Mouse (Mus musculus) MEL (cell line): Measurements from ENCODE around the gene Ext2. TPM values are rescaled to one million over a fixed set of nuclear protein-coding genes. Genes with fewer than 3 reads are reported as not detected.

ENCODE experiments used
- DNase-seq: peaks from one replicate; pipeline ENCODE4 v3.0.0; 2011; ENCODE audit warnings: low read depth, low spot score
- H3K27ac ChIP-seq: 2 replicates; pipeline ENCODE4 v1.5.1; 2012; ENCODE audit warnings: low read depth, mild to moderate bottlenecking, control low read depth, low read length, moderate library complexity; ENCODE audit not compliant: control insufficient read depth
- H3K27me3 ChIP-seq, 2 experiments: fragments of 150-350 bp in 1 of 2; sonication (generic) in 1 of 2; 2 replicates each; pipeline ENCODE4 v1.6.1; 2012; ENCODE audit warnings: low read length in 2 of 2, mild to moderate bottlenecking in 2 of 2, improper control_type of control experiment in 1 of 2, moderate library complexity in 1 of 2; ENCODE audit not compliant: insufficient read depth in 2 of 2, control insufficient read depth in 1 of 2
- H3K36me3 ChIP-seq, 2 experiments: 2 replicates each; pipeline ENCODE4 v1.6.1; 2012 to 2014; ENCODE audit warnings: low read length in 2 of 2, improper control_type of control experiment in 1 of 2, inconsistent platforms in 1 of 2, mild to moderate bottlenecking in 1 of 2; ENCODE audit not compliant: insufficient read depth in 2 of 2, control insufficient read depth in 1 of 2
- H3K4me1 ChIP-seq, 2 experiments: fragments of 150-350 bp in 1 of 2; sonication (generic) in 1 of 2; 2 replicates each; pipeline ENCODE4 v1.6.1; 2012; ENCODE audit warnings: low read length in 2 of 2, improper control_type of control experiment in 1 of 2, mild to moderate bottlenecking in 1 of 2; ENCODE audit not compliant: insufficient read depth in 2 of 2, control insufficient read depth in 1 of 2
- H3K4me3 ChIP-seq, 2 experiments: fragments of 150-350 bp in 1 of 2; sonication (generic) in 1 of 2; 2 replicates each; pipeline ENCODE4 v1.5.1; 2012; ENCODE audit warnings: low read depth in 2 of 2, low read length in 2 of 2, mild to moderate bottlenecking in 2 of 2, moderate library complexity in 2 of 2, control low read depth in 1 of 2, improper control_type of control experiment in 1 of 2; ENCODE audit not compliant: control insufficient read depth in 1 of 2, insufficient read depth in 1 of 2
- H3K79me2 ChIP-seq: 2 replicates; pipeline ENCODE4 v1.6.1; 2012; ENCODE audit warnings: mild to moderate bottlenecking, low read length, moderate library complexity; ENCODE audit not compliant: control insufficient read depth, poor library complexity, insufficient read depth
- H3K9ac ChIP-seq: 2 replicates; pipeline ENCODE4 v1.6.1; 2012; ENCODE audit warnings: low read depth, mild to moderate bottlenecking, control low read depth, low read length, moderate library complexity; ENCODE audit not compliant: control insufficient read depth, poor library complexity, severe bottlenecking
- H3K9me3 ChIP-seq: fragments of 150-350 bp; sonication (generic); replicated peaks from 2 replicates; pipeline ENCODE4 v1.6.1; 2012; ENCODE audit warnings: mild to moderate bottlenecking, low read length, improper control_type of control experiment, moderate library complexity; ENCODE audit not compliant: insufficient read depth
- CHD2 ChIP-seq: IDR thresholded peaks from 2 replicates; pipeline ENCODE4 v1.6.1; 2011; ENCODE audit warnings: low read length, improper control_type of control experiment
- EP300 ChIP-seq, 2 experiments: IDR thresholded peaks; 2 replicates each; pipeline ENCODE4 v1.6.1; 2011; ENCODE audit warnings: improper control_type of control experiment in 2 of 2, low read length in 2 of 2, low read depth in 1 of 2, mild to moderate bottlenecking in 1 of 2
- ETS1 ChIP-seq: IDR thresholded peaks from 2 replicates; pipeline ENCODE4 v1.6.1; 2012; ENCODE audit warnings: low read depth, mild to moderate bottlenecking, inconsistent platforms, low read length, improper control_type of control experiment, moderate library complexity
- GABPA ChIP-seq: IDR thresholded peaks from 2 replicates; pipeline ENCODE4 v1.6.1; 2012; ENCODE audit warnings: low read depth, mild to moderate bottlenecking, inconsistent platforms, low read length, improper control_type of control experiment, moderate library complexity
- GATA1 ChIP-seq: IDR thresholded peaks from 2 replicates; pipeline ENCODE4 v1.6.1; 2011; ENCODE audit warnings: low read depth, low read length, improper control_type of control experiment
- KAT2A ChIP-seq: conservative IDR thresholded peaks from 2 replicates; pipeline ENCODE4 v1.6.1; 2012; ENCODE audit warnings: low read depth, low read length, improper control_type of control experiment, inconsistent platforms
- MAX ChIP-seq: IDR thresholded peaks from 2 replicates; pipeline ENCODE4 v1.6.1; 2011; ENCODE audit warnings: low read length, improper control_type of control experiment
- MEF2A ChIP-seq: IDR thresholded peaks from 2 replicates; pipeline ENCODE4 v1.6.1; 2014; ENCODE audit warnings: low read depth, mild to moderate bottlenecking, inconsistent platforms, low read length, improper control_type of control experiment; ENCODE audit not compliant: poor library complexity, insufficient replicate concordance, severe bottlenecking; ENCODE audit errors: extremely low read depth
- MXI1 ChIP-seq: IDR thresholded peaks from 2 replicates; pipeline ENCODE4 v1.6.1; 2011; ENCODE audit warnings: mild to moderate bottlenecking, low read depth, low read length, improper control_type of control experiment
- NELFE ChIP-seq: IDR thresholded peaks from 2 replicates; pipeline ENCODE4 v1.6.1; 2011; ENCODE audit warnings: low read depth, low read length, improper control_type of control experiment
- NRF1 ChIP-seq: IDR thresholded peaks from 2 replicates; pipeline ENCODE4 v1.6.1; 2014; ENCODE audit warnings: low read depth, mild to moderate bottlenecking, inconsistent platforms, low read length, improper control_type of control experiment, moderate library complexity; ENCODE audit not compliant: poor library complexity, insufficient read depth, severe bottlenecking
- POLR2A ChIP-seq, 2 experiments: IDR thresholded peaks; 2 replicates each; pipeline ENCODE4 v1.6.1; 2011 to 2012; ENCODE audit warnings: low read length in 2 of 2, mild to moderate bottlenecking in 2 of 2, control low read depth in 1 of 2, improper control_type of control experiment in 1 of 2, low read depth in 1 of 2, moderate library complexity in 1 of 2; ENCODE audit not compliant: control insufficient read depth in 1 of 2, insufficient read depth in 1 of 2, poor library complexity in 1 of 2
- POLR2AphosphoS2 ChIP-seq: IDR thresholded peaks from 2 replicates; pipeline ENCODE4 v1.6.1; 2011; ENCODE audit warnings: low read length, improper control_type of control experiment
- SIN3A ChIP-seq: IDR thresholded peaks from 2 replicates; pipeline ENCODE4 v1.6.1; 2012; ENCODE audit warnings: low read length, improper control_type of control experiment, inconsistent platforms
- TAL1 ChIP-seq: IDR thresholded peaks from 2 replicates; pipeline ENCODE4 v1.6.1; 2012; ENCODE audit warnings: mild to moderate bottlenecking, inconsistent platforms, low read length, moderate library complexity, mixed read lengths
- TCF12 ChIP-seq: IDR thresholded peaks from 2 replicates; pipeline ENCODE4 v1.6.1; 2014; ENCODE audit warnings: low read depth, mild to moderate bottlenecking, inconsistent platforms, low read length, improper control_type of control experiment, moderate library complexity
- UBTF ChIP-seq: IDR thresholded peaks from 2 replicates; pipeline ENCODE4 v1.6.1; 2012; ENCODE audit warnings: low read depth, mild to moderate bottlenecking, inconsistent platforms, low read length, improper control_type of control experiment, moderate library complexity, borderline replicate concordance; ENCODE audit not compliant: insufficient read depth
- USF1 ChIP-seq: IDR thresholded peaks from 2 replicates; pipeline ENCODE4 v1.6.1; 2014; ENCODE audit warnings: low read depth, mild to moderate bottlenecking, inconsistent platforms, low read length, improper control_type of control experiment, moderate library complexity
- USF2 ChIP-seq, 2 experiments: IDR thresholded peaks; 2 replicates each; pipeline ENCODE4 v1.6.1; 2011 to 2012; ENCODE audit warnings: improper control_type of control experiment in 2 of 2, low read length in 2 of 2, borderline replicate concordance in 1 of 2, inconsistent platforms in 1 of 2, low read depth in 1 of 2, mild to moderate bottlenecking in 1 of 2; ENCODE audit not compliant: insufficient read depth in 1 of 2
- ZKSCAN1 ChIP-seq: IDR thresholded peaks from 2 replicates; pipeline ENCODE4 v1.6.1; 2012; ENCODE audit warnings: low read depth, mild to moderate bottlenecking, inconsistent platforms, low read length, improper control_type of control experiment, moderate library complexity
- ZNF384 ChIP-seq: IDR thresholded peaks from 2 replicates; pipeline ENCODE4 v1.6.1; 2012; ENCODE audit warnings: low read depth, mild to moderate bottlenecking, inconsistent platforms, low read length, improper control_type of control experiment
- polyA plus RNA-seq, 2 experiments: library from polyadenylated mRNA; stranded (reverse) in 1 of 2; unstranded in 1 of 2; fragments of >175 nt in 1 of 2; fragments of >200 nt in 1 of 2; gene quantifications; 2 replicates each; pipeline versions ENCODE4 v1.2.1 to v1.2.4; 2012; ENCODE audit warnings: low replicate concordance in 2 of 2, low read depth in 1 of 2; ENCODE audit not compliant: insufficient read length in 2 of 2, insufficient read depth in 1 of 2, missing spikeins in 1 of 2
- total RNA-seq: library from RNA; depleted of rRNA; stranded (reverse); fragments of 300-350 nt; gene quantifications from 2 replicates; pipeline ENCODE4 v1.2.3, GENCODE M21; 2012

Gene Ext2
- total and polyA plus RNA-seq, 3 experiments = 33.7 to 66.8 TPM; not detected in 1

DNA sequence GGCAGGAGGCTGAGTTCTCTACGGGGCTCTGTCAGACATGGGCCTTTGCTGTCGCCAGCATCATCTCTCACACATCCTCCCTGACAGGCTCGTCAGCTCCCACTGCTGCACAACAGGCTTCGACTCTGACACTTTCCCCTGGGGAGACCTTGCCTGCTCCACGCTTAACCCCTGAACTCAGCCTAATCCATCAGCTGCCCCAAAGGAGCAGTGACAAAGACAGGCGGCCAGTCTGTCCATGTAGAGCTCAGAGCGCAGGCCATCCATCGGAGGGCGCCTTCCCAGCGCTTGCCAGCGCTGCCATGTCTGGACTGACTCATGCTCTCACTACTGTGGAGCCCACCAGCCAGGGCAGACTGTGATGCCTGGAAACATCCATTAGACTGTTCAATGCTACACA, 92.8 kb downstream of the Ext2 start:
- Histone ChIP-seq H3K9ac (no peak overlapping the region), H3K36me3 (no peaks in the 10 kb centered on the region; a peak in 1 of 4 replicates), H3K27ac (no peak overlapping the region), H3K27me3 (no peaks in the 10 kb centered on the region), H3K9me3 (no peaks in the 10 kb centered on the region), H3K4me3 (no peak overlapping the region), H3K79me2 (no peaks in the 10 kb centered on the region), H3K4me1 (peaks cover 0 to 2% of the 10 kb centered on the region in 2 experiments; a peak in 2 of 4 replicates)
- no peak for TF ChIP-seq POLR2AphosphoS2
- no peak for TF ChIP-seq USF2 (IDR thresholded peaks at IDR 0.05; ENCODE audit: borderline replicate concordance in 1 of 2, insufficient read depth in 1 of 2, low read depth in 1 of 2, low read length in 2 of 2)
- TF ChIP-seq SIN3A = no peak
- no peak for TF ChIP-seq ETS1
- no peak for TF ChIP-seq GABPA
- DNase-seq = no peak

DNA sequence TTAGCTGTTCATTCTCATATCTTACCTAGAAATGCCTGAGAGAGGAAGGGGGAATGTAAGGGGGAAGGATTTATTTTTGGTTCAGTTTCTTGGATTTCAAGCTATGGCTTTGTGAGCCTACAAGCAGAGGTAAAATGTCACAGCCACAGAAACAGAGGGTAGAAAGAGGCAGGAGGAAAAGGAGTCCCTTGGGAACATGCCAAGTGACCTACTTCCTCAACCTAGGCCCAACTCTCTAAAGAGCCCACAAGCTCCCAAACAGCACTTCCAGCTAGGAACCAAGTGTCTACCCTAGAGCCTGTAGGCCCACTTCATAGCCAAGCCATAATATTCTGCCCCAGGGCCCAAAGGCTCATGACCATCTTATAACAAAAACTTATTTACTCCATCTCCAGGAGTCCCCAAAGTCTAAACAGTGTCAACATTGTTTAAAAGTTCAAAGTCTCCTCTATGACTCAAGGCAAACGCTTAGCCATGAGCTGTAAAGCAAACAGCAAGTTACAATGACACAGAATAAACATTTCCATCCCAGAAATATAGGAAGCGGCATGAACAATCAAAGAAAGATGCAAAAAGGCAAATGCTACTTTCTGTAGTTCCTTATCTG, 99.1 kb downstream of the Ext2 start:
- Histone ChIP-seq H3K36me3 (no peaks in the 10 kb centered on the region; a peak in 1 of 4 replicates), H3K9ac (no peak overlapping the region), H3K4me3 (no peak overlapping the region), H3K27ac (no peak overlapping the region), H3K4me1 (peaks cover 0 to 2% of the 10 kb centered on the region in 2 experiments; a peak in 2 of 4 replicates), H3K9me3 (no peaks in the 10 kb centered on the region), H3K27me3 (no peaks in the 10 kb centered on the region), H3K79me2 (no peaks in the 10 kb centered on the region)
- DNase-seq = peak; percentile 34
- TF ChIP-seq ZNF384 = no peak

DNA sequence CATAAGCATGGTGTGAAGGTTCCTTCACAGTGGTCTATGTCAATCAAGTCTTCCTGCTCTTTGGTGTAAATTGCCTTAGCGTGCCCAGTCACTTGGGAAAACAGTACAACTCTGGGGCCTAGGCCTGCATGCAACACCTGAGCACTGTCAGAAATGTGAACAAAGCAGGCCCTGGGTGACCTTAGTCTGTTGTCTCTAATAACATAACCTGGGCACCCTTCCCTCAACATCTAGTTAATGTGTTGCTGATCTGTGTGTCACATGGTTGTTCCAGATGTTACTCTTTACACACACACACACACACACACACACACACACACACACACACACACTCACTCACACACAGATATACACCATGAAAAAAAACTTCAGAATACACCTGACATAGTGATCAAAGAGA, 101.4 kb downstream of the Ext2 start:
- no peaks in the 10 kb centered on the region; a peak in 1 of 4 replicates for H3K36me3 ChIP-seq
- no peak overlapping the region for H3K27ac ChIP-seq
- TF ChIP-seq USF1 (no peak), TCF12 (no peak), TAL1 (no peak), CHD2 (no peak), NELFE (no peak), MAX (no peak), NRF1 (no peak), UBTF (no peak), MXI1 (no peak), GATA1 (no peak), SIN3A (no peak), EP300 (IDR thresholded peaks at IDR 0.05; ENCODE audit: low read depth in 1 of 2, low read length in 2 of 2) (no peak), POLR2A (IDR thresholded peaks at IDR 0.05; ENCODE audit: control insufficient read depth in 1 of 2, insufficient read depth in 1 of 2, low read depth in 1 of 2, low read length in 2 of 2, poor library complexity in 1 of 2) (no peak), GABPA (no peak), MEF2A (no peak), ZKSCAN1 (no peak), ZNF384 (no peak), KAT2A (no peak)
- TF ChIP-seq, all 39 proteins: peak for 0
- H3K4me1 ChIP-seq = peaks cover 0 to 2% of the 10 kb centered on the region in 2 experiments; a peak in 2 of 4 replicates
- no peak overlapping the region for H3K4me3 ChIP-seq
- H3K9me3 ChIP-seq = no peaks in the 10 kb centered on the region
- no peak overlapping the region for H3K9ac ChIP-seq
- no peaks in the 10 kb centered on the region for H3K27me3 ChIP-seq
- no peak for DNase-seq
- no peaks in the 10 kb centered on the region for H3K79me2 ChIP-seq
